Mouse (Mus musculus): ENCODE data around the gene Hist1h2bh. TPM values are rescaled to one million over a fixed set of nuclear protein-coding genes. Genes with fewer than 3 reads are reported as not detected.

Hist1h2bh gene
- not detected for polyA plus RNA-seq (2014; fragmentation: Illumina TruSeq; extraction: RNeasy Lipid Tissue Mini Kit (QIAGEN cat#74804); ENCODE audit: low read depth, low replicate concordance)

GRCm38 (mm10) chr13:23542999-23543607 is at the start of gene Hist1h2bh:
Hist1h2bh (minus strand) TSS chr13:23543392.

DNA sequence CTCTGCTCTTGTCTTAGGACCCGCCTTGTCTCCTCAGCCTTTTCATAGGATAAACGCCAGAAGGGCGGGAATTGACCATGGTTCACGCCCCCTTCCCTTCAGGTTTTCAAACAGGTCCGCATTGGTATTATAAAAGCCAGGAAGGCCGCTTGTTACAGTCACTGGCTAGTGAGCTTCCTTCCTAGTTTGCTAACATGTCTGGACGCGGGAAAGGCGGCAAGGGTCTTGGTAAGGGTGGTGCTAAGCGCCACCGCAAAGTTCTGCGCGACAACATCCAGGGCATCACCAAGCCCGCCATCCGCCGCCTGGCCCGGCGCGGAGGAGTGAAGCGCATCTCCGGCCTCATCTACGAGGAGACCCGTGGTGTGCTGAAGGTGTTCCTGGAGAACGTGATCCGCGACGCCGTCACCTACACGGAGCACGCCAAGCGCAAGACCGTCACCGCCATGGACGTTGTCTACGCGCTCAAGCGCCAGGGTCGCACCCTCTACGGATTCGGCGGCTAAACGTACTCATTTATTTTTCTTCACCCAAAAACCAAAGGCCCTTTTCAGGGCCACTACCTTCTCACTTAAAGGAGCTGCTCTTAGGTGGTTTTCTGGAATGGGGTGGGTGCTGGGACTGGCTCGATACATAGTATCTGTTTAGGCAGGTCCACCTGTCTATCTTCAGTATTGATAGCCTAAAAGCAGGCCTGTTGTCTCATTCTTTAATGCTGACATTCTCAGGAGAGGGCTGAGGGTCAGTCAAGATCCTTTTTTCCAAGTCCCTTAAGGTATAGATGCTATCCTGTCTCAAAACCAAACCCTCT is 38.4 kb upstream of the Hist1h2bh start, which contains the start of gene Hist1h4d:
Gene Hist1h4d (plus strand): TSS at position 191 of the 811 bp plus-strand sequence.

GRCm38 (mm10) chr13:23575271-23575851 is 32.2 kb upstream of the Hist1h2bh start, which contains the start of gene Hist1h3d:
Hist1h3d (plus strand) TSS chr13:23575763.

GRCm38 (mm10) chr13:23573898-23574524 is 30.8 kb upstream of the Hist1h2bh start, which contains the start of the genes Hist1h2bf and Hist1h2ad:
Hist1h2bf (minus strand) TSS chr13:23574196.
Hist1h2ad (plus strand) TSS chr13:23574381.

DNA sequence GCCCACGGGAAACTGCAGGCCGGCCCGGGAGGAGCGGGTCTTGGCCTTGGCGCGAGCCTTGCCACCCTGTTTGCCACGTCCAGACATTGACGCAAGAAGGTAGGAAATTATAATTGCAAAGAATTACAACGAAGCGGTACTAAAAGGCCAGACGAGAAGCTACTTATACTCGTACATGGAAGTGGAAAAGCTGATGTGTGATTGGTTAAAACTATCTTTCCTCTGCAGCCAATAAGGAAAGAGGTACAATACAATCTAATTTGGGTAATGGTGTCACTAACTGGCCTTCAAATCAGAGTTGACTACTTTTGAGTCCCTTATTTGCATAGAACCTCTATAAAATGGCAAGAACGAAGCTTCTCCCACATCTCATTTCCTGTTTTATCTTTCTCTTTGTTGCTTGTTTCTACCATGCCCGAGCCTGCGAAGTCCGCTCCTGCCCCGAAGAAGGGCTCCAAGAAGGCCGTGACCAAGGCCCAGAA is 27.9 kb upstream of the Hist1h2bh start, which contains the start of the genes Hist1h2ae and Hist1h2bg:
Gene Hist1h2ae (minus strand): TSS at position 199 of the 482 bp plus-strand sequence.
Gene Hist1h2bg (plus strand): TSS at position 375 of the 482 bp plus-strand sequence.

GRCm38 (mm10) chr13:23561883-23562659 is 18.9 kb upstream of the Hist1h2bh start, which contains the start of gene Hist1h3e:
Hist1h3e (minus strand) TSS chr13:23562369.

DNA sequence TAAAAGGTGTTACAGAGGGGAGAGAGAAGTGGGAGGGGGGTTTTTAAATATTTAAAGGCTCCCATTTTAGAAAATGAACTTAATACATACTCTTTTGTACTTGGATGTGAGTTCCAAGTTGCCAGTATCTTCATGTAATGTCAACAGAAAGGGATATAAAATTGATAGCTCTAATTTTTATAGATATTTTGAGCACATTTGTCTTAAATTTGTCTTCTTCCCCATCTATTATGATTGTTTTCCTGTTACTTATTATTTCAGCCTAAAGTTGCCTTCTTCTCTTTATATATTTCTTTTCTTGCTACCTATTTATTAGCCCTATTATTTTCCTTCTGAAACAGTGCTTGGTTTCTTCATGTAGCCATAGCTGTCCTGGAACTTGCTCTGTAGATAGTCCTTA is 9.8 kb upstream of the Hist1h2bh start, which contains the start of gene Hist1h1d:
Gene Hist1h1d (plus strand): TSS at position 301 of the 400 bp plus-strand sequence.

DNA sequence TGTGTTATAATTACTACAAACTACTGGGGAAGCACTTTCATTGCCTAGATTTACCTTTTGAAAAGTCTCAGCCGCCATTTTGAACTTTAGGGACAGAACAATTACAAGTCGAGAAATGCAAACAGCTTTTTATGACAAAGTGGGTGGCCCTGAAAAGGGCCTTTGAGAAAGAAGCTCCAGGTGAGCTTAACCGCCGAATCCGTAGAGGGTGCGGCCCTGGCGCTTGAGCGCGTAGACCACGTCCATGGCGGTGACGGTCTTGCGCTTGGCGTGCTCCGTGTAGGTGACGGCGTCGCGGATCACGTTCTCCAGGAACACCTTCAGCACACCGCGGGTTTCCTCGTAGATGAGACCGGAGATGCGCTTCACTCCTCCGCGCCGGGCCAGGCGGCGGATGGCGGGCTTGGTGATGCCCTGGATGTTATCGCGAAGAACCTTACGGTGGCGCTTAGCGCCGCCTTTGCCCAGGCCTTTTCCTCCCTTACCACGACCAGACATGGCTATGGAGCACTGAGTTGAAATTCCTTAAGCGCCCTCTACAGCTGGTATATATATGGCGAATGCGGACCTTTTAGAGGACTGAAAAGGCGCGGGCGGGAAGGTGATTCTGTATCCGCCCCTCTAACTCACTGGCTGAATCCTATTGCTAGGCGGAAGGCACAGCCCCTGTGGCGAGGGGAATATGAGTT is 8.1 kb upstream of the Hist1h2bh start, which contains the start of gene Hist1h4f:
Gene Hist1h4f (minus strand): TSS at position 503 of the 689 bp plus-strand sequence.

GRCm38 (mm10) chr13:23543965-23544786 is 984 bp upstream of the Hist1h2bh start, which contains the start of gene Hist1h3f:
Hist1h3f (plus strand) TSS chr13:23544052.

GRCm38 (mm10) chr13:23535137-23536075 is 7.8 kb downstream of the Hist1h2bh start, which contains the start of gene Hist1h3g:
Hist1h3g (plus strand) TSS chr13:23535422.

GRCm38 (mm10) chr13:23533560-23534367 is 9.4 kb downstream of the Hist1h2bh start, which contains the start of gene Hist1h2af:
Hist1h2af (plus strand) TSS chr13:23533906.

DNA sequence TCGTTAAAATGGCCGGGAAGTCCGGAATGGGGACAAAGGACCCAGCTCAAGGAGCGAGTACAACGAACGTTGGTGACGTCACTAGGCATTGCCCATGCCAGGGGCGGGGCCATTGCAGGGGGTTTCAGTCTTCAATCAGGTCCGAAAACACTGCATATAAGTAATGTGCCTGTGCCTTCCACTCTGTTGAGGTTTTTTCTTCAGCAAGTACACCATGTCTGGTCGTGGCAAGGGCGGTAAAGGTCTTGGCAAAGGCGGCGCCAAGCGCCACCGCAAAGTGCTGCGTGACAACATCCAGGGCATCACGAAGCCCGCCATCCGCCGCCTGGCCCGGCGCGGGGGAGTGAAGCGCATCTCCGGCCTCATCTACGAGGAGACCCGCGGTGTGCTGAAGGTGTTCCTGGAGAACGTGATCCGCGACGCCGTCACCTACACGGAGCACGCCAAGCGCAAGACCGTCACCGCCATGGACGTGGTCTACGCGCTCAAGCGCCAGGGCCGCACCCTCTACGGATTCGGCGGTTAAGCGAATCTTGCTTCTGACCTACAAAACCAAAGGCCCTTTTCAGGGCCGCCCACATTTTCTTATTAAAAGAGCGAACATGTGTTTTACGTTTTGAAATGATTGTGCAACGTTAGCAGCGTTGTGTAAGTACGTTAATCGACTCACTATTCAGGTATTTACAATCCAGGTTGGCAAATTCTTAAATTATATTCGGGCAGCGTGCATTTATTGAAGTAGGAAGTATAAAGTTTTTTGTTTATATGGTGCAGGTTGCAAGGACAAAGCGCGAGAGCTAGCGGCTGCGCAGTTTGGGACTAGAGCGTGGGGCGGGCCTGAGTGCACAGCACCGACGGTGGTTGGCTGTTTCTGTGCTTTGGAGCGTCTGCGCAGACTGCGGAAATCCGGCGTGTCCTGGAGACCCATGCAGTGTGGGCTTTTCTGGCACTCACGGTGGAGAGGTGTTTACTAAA is 12.0 kb downstream of the Hist1h2bh start, which contains the start of gene Hist1h4h:
Gene Hist1h4h (plus strand): TSS at position 150 of the 975 bp plus-strand sequence.

Measured in testis, adult 10 weeks (tissue).